Mouse (Mus musculus) heart, embryonic 13.5 days (tissue): ENCODE measurements at regions not wholly inside any gene's neighbourhood (a gene's known extent, or its start where the extent isn't known, plus 50 kb on each side); places are given as distances from the start of the nearest gene placed in this dataset.

Source experiments
- ATAC-seq: fragments of 200-750 bp; cut with Nextera tagmentation; 2 replicates; pipeline ENCODE4 v1.8.0; 2017; ENCODE audit warnings: moderate TSS enrichment; ENCODE audit not compliant: insufficient number of reproducible peaks, low FRiP score, low TSS enrichment; ENCODE audit errors: extremely low read depth
- H3K27ac ChIP-seq: fragments of 300-500 bp; sonication (generic); replicated peaks from 2 replicates; pipeline ENCODE4 v1.5.1; 2015; ENCODE audit warnings: moderate library complexity, mild to moderate bottlenecking, inconsistent platforms
- H3K27me3 ChIP-seq: fragments of 300-500 bp; sonication (generic); replicated peaks from 2 replicates; pipeline ENCODE4 v1.6.1; 2015; ENCODE audit warnings: mild to moderate bottlenecking, inconsistent platforms
- H3K36me3 ChIP-seq: fragments of 300-500 bp; sonication (generic); 2 replicates; pipeline ENCODE4 v1.6.1; 2015; ENCODE audit warnings: mild to moderate bottlenecking, inconsistent platforms
- H3K4me1 ChIP-seq: fragments of 300-500 bp; sonication (generic); 2 replicates; pipeline ENCODE4 v1.6.1; 2015; ENCODE audit warnings: inconsistent platforms
- H3K4me2 ChIP-seq: fragments of 300-500 bp; sonication (generic); 2 replicates; pipeline ENCODE4 v1.6.1; 2015; ENCODE audit warnings: inconsistent platforms, mild to moderate bottlenecking, moderate library complexity
- H3K4me3 ChIP-seq: fragments of 300-500 bp; sonication (generic); 2 replicates; pipeline ENCODE4 v1.5.1; 2015; ENCODE audit warnings: moderate library complexity, mild to moderate bottlenecking, inconsistent platforms
- H3K9ac ChIP-seq: fragments of 300-500 bp; sonication (generic); 2 replicates; pipeline ENCODE4 v1.6.1; 2015; ENCODE audit warnings: inconsistent platforms, mild to moderate bottlenecking, moderate library complexity
- H3K9me3 ChIP-seq: fragments of 300-500 bp; sonication (generic); 2 replicates; pipeline ENCODE4 v1.6.1; 2016; ENCODE audit warnings: inconsistent platforms
- WGBS: fragments of 180-500 bp; shearing (Covaris S2); methylation state at CpG from one replicate; pipeline ENCODE4 v1.1.7; 2015; ENCODE audit warnings: mixed read lengths; 5-methylcytosine and 5-hydroxymethylcytosine counted together

DNA sequence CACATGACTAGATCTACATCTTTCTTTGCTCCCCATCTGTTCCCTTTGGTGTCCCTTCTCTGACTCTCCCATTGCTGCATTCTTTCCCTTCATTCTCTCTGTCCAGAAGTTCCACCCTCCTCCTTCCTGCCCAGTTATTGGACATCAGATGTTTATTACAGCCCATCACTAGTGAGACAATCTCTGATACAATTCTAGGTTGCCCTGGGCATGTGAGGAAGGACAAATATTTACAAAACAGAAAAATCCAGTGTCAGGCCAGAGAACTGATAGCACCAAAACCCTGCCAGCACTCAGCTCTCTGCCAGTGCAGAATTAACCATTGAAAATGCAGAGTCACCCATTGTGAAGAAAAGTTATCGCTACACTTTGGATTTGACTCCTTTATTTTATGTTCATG is 87.9 kb upstream of the Lpp start:
- no peak for ATAC-seq
- Histone ChIP-seq H3K27ac (no peak overlapping the region), H3K36me3 (no peaks in the 10 kb centered on the region), H3K9me3 (no peaks in the 10 kb centered on the region), H3K4me1 (no peaks in the 10 kb centered on the region), H3K27me3 (no peaks in the 10 kb centered on the region), H3K9ac (no peak overlapping the region), H3K4me2 (no peak overlapping the region), H3K4me3 (no peak overlapping the region)
- 95% methylated on average over 1 of the region's 1 CpGs for whole genome bisulfite sequencing

DNA sequence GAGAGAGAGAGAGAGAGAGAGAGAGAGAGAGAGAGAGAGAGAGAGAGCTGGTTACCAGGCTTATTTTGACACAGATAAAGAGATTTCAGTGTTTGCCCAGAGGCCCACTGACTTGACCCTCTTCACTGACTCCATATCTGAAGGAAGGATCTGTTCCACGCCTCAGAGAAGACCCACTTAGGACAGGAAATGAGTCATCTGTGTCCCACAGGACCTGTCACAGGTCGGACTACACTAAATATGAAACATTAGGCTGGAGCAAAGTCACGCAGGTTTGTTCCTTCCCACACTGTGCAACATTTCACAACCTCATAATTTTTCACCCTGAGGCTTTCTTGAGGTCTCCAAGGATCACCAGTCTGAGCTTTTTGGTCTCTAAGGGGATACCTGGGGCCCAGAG is 96.5 kb upstream of the Lpp start:
- Histone ChIP-seq H3K4me2 (no peak overlapping the region), H3K4me1 (peaks cover 11% of the 10 kb centered on the region), H3K9ac (no peak overlapping the region), H3K27me3 (no peaks in the 10 kb centered on the region), H3K36me3 (no peaks in the 10 kb centered on the region), H3K27ac (no peak overlapping the region), H3K4me3 (no peak overlapping the region), H3K9me3 (no peaks in the 10 kb centered on the region)
- no peak for ATAC-seq
- 62% methylated on average over 3 of the region's 3 CpGs for WGBS

DNA sequence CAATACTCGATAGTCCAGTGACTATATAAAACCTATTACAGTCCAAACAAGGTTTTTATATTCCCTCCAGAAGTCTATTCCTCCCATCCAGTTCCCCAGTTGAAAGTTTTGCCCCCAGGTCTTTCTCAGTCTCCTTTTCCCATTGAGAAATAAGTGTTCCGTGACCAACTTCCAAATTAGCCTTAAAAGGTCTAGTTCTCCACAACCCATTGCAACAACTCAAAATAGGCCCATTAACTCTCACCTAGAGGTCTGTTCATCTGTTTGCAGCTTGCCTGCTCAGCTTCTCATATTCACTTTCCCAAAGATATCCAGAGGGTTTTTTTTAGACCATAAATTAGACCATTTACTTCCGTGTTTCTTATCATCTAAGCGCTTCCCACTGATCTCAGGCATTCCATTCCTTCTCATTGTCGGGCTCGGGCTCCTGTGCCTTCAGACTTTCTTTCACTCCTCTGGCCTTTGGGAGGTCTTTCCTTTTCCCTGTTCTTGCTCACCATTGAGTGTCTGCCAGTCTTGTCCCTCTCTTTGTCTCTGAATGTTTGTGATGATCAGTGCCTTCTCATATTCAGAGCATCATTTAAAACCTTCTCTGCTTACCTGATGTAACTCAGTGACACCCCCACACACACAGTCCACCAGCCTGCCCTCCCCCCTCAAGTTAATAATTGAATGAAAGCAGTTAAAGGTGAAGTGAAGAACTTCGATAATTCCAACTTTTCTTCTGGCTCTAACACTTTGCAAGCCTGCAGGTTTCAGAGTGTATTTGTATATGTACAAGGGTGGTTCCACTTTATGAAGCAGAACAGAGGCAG is 97.5 kb upstream of the Lpp start:
- WGBS, result 41% methylated on average over 7 of the region's 7 CpGs
- Histone ChIP-seq H3K9me3 (no peaks in the 10 kb centered on the region), H3K9ac (no peak overlapping the region), H3K4me3 (no peak overlapping the region), H3K4me1 (peaks cover 11% of the 10 kb centered on the region), H3K27me3 (no peaks in the 10 kb centered on the region), H3K36me3 (no peaks in the 10 kb centered on the region), H3K27ac (no peak overlapping the region), H3K4me2 (no peak overlapping the region)
- ATAC-seq, result no peak

DNA sequence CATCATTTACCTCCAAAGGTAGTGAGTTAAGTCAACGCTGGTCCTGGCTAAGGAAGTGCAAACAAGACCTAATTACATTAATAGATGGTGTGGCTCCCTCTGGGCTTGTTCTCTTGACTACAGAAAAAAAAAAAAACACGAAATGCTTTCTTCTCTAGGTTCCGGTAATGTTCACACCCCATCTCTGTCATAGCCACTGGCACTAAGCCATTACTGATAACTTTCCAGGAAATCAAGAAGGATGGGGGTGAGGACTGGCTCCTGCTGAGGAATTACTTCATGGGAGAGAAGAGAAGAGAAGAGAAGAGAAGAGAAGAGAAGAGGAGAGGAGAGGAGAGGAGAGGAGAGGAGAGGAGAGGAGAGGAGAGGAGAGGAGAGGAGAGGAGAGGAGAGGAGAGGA is 109.1 kb upstream of the Lpp start:
- WGBS, result 31% methylated on average over 3 of the region's 3 CpGs
- no peaks in the 10 kb centered on the region for H3K27me3 ChIP-seq
- no peak for ATAC-seq
- H3K9me3 ChIP-seq, result no peaks in the 10 kb centered on the region
- no peak overlapping the region for H3K27ac ChIP-seq
- H3K4me3 ChIP-seq, result no peak overlapping the region
- peaks cover 17% of the 10 kb centered on the region; the same call in 1 of the 2 replicates for H3K4me1 ChIP-seq
- no peak overlapping the region for H3K4me2 ChIP-seq
- H3K36me3 ChIP-seq, result no peaks in the 10 kb centered on the region
- H3K9ac ChIP-seq, result no peak overlapping the region

DNA sequence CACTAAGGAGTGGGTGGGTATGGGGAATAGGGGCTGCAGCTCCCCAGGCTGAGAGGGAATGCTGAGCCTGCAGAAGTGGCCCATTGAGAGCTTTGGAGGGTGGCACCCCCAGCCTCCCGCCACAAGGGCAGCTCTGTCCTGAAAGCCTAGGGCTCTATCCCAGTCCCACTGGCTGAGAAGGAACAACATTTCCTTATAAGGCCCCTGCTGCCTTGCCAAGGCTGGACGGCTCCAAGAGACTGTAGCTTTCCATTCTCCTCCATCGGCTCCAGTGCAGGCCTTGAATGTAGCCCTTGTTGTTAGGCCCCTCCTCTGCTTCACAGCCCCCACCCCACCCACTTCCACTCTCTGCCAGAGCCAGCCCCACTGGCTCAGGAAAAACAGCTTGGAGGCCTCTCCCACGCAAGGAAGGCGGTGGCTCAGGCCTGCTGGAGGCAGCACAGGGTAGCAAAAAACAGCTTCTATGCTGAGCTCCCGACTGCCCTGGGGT is 111.1 kb upstream of the Lpp start:
- Histone ChIP-seq H3K4me2 (no peak overlapping the region), H3K27ac (no peak overlapping the region; the same call in 1 of the 2 replicates)
- peak; percentile 76 for ATAC-seq

DNA sequence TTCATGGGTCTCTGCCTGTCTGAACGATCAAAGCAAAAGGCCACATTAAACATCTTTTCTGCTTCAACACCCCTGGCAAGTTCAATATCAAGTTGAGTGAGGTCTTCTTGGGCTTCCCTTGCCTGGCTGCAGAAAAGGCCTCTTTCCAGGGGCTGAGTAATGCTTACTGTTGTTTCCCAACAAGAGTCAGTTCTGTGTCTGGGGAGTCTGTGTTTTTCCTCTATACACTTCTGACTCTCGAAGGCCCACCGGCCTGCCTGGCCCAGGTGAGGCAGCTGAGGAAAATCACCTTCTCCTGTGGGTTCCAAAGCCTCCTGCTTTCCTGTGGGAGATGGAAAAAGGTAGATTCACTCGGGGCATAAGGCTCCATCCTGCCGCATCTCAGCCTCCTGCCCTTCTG is 111.7 kb upstream of the Lpp start:
- no peak overlapping the region for H3K27ac ChIP-seq
- H3K4me3 ChIP-seq, result no peak overlapping the region
- no peak overlapping the region for H3K9ac ChIP-seq
- H3K27me3 ChIP-seq, result no peaks in the 10 kb centered on the region; the same call in 1 of the 2 replicates
- WGBS, result 74% methylated on average over 5 of the region's 5 CpGs
- no peak for ATAC-seq
- no peaks in the 10 kb centered on the region for H3K9me3 ChIP-seq
- H3K36me3 ChIP-seq, result no peaks in the 10 kb centered on the region
- no peak overlapping the region for H3K4me2 ChIP-seq
- peaks cover 17% of the 10 kb centered on the region; the same call in 1 of the 2 replicates for H3K4me1 ChIP-seq

More for the DNA sequence above, 111.1 kb upstream of the Lpp start:
- H3K27me3 ChIP-seq, result no peaks in the 10 kb centered on the region; the same call in 1 of the 2 replicates
- 17% methylated on average over 6 of the region's 6 CpGs for WGBS
- peaks cover 17% of the 10 kb centered on the region; the same call in 1 of the 2 replicates for H3K4me1 ChIP-seq
- no peaks in the 10 kb centered on the region for H3K9me3 ChIP-seq
- H3K9ac ChIP-seq, result no peak overlapping the region; the same call in 1 of the 2 replicates
- H3K36me3 ChIP-seq, result no peaks in the 10 kb centered on the region
- no peak overlapping the region for H3K4me3 ChIP-seq

DNA sequence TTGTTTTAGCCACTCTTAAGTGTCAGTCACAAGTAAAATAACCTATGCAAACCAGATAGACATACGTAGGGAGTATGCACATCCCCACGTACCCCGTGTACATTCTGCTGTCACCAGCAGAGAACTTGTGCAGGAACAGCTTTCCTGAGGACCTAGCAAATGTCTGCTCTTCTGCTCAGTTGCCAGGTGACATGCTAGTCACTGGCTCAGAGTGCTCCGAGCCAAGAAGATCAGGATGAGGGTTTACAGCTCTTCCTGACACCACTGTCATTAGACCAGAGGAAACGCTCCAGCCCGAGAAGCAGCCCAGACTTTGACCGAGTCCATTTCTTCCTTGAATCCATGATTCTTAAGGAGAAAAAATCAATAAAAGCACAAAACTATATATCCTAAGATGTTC is 115.5 kb upstream of the Lpp start:
- H3K9ac ChIP-seq, result no peak overlapping the region

DNA sequence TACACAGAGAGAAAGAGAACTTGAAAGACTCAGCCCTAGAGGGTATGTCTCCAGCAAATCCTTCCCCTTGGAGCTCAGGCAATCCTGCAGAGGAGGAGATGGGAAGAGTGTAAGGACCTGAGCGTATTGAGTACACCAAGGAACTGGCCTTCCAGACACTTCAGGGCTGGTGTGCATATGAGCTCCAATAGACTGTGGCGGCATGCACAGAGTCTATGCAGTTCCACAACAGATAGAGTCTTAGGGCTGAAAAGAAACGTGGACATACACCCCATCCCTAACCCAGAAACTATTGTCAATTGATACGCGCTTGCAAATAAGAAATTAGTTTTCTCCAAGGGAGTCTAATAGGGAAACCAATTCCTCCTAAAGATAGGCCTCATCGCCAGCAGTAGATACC is 130.6 kb upstream of the Lpp start:
- Histone ChIP-seq H3K4me1 (no peaks in the 10 kb centered on the region), H3K4me2 (no peak overlapping the region), H3K27ac (no peak overlapping the region), H3K4me3 (no peak overlapping the region), H3K27me3 (no peaks in the 10 kb centered on the region), H3K36me3 (no peaks in the 10 kb centered on the region), H3K9me3 (no peaks in the 10 kb centered on the region), H3K9ac (no peak overlapping the region)
- 85% methylated on average over 6 of the region's 6 CpGs for WGBS
- ATAC-seq, result no peak

More for the DNA sequence above, 115.5 kb upstream of the Lpp start:
- WGBS, result 78% methylated on average over 7 of the region's 7 CpGs
- Histone ChIP-seq H3K4me1 (peaks cover 13% of the 10 kb centered on the region; the same call in 1 of the 2 replicates), H3K36me3 (no peaks in the 10 kb centered on the region), H3K4me3 (no peak overlapping the region), H3K27ac (no peak overlapping the region), H3K27me3 (no peaks in the 10 kb centered on the region; the same call in 1 of the 2 replicates), H3K4me2 (no peak overlapping the region), H3K9me3 (no peaks in the 10 kb centered on the region)
- no peak for ATAC-seq

DNA sequence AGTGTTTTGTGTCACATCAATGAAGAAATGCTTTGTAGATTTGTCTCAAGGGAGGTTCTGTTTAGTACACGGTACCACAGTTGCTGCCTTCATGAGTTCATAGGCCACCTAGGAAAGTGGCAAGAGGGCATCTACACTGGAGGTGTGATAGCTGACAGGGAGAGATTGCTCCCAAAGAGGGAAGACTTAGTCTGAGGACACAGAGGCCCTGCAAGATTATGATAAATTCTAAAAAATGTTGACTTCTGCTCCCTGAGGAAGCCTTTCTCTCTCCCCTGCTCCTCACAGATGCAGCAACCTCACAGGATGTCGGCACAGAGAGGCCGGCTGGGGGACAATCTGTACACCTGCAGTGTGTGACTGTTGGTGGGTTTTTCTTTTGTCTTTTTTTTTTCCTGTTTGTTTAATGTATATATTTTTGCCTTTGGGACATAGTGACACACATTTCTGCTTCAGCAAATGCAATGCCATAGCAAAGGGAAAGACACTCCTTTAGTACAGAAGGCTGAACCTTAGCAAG is 133.5 kb upstream of the Lpp start:
- H3K4me1 ChIP-seq, result no peaks in the 10 kb centered on the region
- no peaks in the 10 kb centered on the region for H3K27me3 ChIP-seq
- WGBS, result 71% methylated on average over 3 of the region's 3 CpGs
- ATAC-seq, result no peak
- H3K27ac ChIP-seq, result no peak overlapping the region
- no peaks in the 10 kb centered on the region for H3K9me3 ChIP-seq
- no peak overlapping the region for H3K4me2 ChIP-seq
- H3K36me3 ChIP-seq, result no peaks in the 10 kb centered on the region
- no peak overlapping the region for H3K9ac ChIP-seq
- no peak overlapping the region for H3K4me3 ChIP-seq

DNA sequence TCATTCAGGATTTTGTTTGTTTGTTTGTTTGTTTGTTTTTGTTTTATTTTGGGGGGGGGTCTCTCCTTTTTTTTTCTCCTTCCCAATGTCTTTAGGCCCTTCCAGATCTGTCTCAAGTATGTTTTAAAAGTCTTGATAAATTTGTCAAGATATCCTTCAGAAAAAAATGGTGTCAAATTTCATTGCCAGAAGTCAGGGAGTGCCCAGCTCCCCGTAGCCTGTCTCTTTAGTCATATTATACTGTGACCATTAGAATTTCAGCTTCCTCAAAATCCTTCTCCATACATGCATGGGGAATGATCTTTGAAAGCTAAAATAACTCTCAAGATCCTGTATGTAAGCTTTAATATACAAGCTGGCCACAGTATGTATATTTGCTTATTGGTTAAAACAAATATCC is 134.3 kb upstream of the Lpp start:
- Histone ChIP-seq H3K27me3 (no peaks in the 10 kb centered on the region), H3K27ac (no peak overlapping the region), H3K4me1 (no peaks in the 10 kb centered on the region), H3K9ac (no peak overlapping the region), H3K4me3 (no peak overlapping the region), H3K4me2 (no peak overlapping the region), H3K9me3 (no peaks in the 10 kb centered on the region), H3K36me3 (no peaks in the 10 kb centered on the region)
- 36% methylated on average over 1 of the region's 1 CpGs for WGBS
- ATAC-seq, result no peak

DNA sequence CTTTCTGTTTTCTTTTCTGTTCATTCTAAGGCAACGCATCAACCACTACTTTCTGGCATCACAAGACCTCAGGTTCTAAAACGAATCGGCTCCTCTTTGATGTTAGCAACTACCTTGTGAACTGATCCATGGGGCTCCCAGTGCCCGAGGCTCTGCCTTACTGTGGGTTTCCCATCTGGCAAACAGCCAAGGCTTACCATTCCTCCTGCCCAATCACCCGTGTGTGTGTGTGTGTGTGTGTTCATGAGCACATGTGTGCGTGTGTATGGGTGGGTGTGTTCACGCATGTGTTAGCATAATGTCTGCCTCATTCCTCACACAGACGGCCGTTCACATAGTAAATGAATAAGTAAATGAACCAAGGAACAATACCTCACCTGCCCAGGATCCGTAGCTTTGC is 138.3 kb upstream of the Lpp start:
- ATAC-seq, result no peak
- Histone ChIP-seq H3K4me2 (no peak overlapping the region), H3K9me3 (no peaks in the 10 kb centered on the region), H3K4me3 (no peak overlapping the region), H3K9ac (no peak overlapping the region), H3K27ac (no peak overlapping the region), H3K4me1 (no peaks in the 10 kb centered on the region), H3K36me3 (no peaks in the 10 kb centered on the region), H3K27me3 (no peaks in the 10 kb centered on the region)
- WGBS, result 77% methylated on average over 10 of the region's 10 CpGs

DNA sequence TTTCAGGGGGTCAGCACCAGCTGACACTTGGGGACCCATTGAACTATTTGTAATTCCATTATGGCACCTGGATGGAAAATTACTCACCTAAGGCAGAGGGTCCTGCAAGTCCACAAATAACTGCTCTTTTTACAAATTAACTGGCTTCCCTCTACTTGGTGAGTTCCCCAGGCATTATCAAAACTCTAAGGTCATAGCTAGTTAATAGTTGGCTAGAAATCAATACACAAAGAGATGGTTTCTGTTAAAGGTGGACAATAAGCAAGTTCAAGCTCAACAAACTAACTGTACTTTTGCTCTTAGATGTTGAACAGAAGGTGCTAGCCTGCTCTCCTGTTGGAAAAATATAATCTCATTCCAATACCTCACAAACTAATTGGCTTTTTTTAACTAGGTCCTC is 138.7 kb upstream of the Lpp start:
- no peaks in the 10 kb centered on the region for H3K36me3 ChIP-seq
- H3K9me3 ChIP-seq, result no peaks in the 10 kb centered on the region
- H3K4me2 ChIP-seq, result no peak overlapping the region
- no peak overlapping the region for H3K27ac ChIP-seq
- ATAC-seq, result no peak
- H3K27me3 ChIP-seq, result no peaks in the 10 kb centered on the region
- H3K4me3 ChIP-seq, result no peak overlapping the region
- no peak overlapping the region for H3K9ac ChIP-seq
- no peaks in the 10 kb centered on the region for H3K4me1 ChIP-seq
